Mouse (Mus musculus) ES-Bruce4 (cell line): Measurements from ENCODE around the gene Dtnb.

ENCODE experiments used
- CTCF ChIP-seq: IDR thresholded peaks from one replicate; pipeline ENCODE4 v1.8.1; 2011; ENCODE audit warnings: low read depth, low read length
- EP300 ChIP-seq: IDR thresholded peaks from 2 replicates; pipeline ENCODE4 v1.6.1; 2011; ENCODE audit warnings: low read depth, low read length; ENCODE audit not compliant: insufficient read depth
- POLR2A ChIP-seq: IDR thresholded peaks from one replicate; pipeline ENCODE4 v1.8.1; 2011; ENCODE audit warnings: low read length; ENCODE audit not compliant: insufficient read depth

GRCm38 (mm10) chr12:3764191-3764804 is 192.1 kb downstream of the Dtnb start:
- TF ChIP-seq CTCF, result no peak
- no peak for TF ChIP-seq EP300
- no peak for TF ChIP-seq POLR2A
